Mouse (Mus musculus) liver, postnatal 0 days (tissue): ENCODE results near the gene Gkap1. TPM values are rescaled to one million over a fixed set of nuclear protein-coding genes. Genes with fewer than 3 reads are reported as not detected.
A peak's percentile ranks its signal among the peaks of the same experiment; 100 is the strongest.

Experiments used
- ATAC-seq: fragments of 200-750 bp; cut with Nextera tagmentation; 2 replicates; pipeline ENCODE4 v1.8.0; 2017; ENCODE audit warnings: mild to moderate bottlenecking, moderate library complexity
- DNase-seq: peaks from one replicate; pipeline ENCODE4 v3.0.0-alpha.2; 2016
- H3K27ac ChIP-seq: fragments of 300-500 bp; sonication (generic); 2 replicates; pipeline ENCODE4 v1.5.1; 2014; ENCODE audit warnings: antibody characterized with exemption, moderate library complexity, mild to moderate bottlenecking, low read depth
- H3K27me3 ChIP-seq: fragments of 300-500 bp; sonication (generic); 2 replicates; pipeline ENCODE4 v1.6.1; 2014; ENCODE audit warnings: low read length, control low read depth, mixed read lengths; ENCODE audit not compliant: insufficient read depth
- H3K36me3 ChIP-seq: fragments of 300-500 bp; sonication (generic); replicated peaks from 2 replicates; pipeline ENCODE4 v1.6.1; 2014; ENCODE audit warnings: mild to moderate bottlenecking, control low read depth, low read length, moderate library complexity, mixed read lengths; ENCODE audit not compliant: insufficient read depth
- H3K4me1 ChIP-seq: fragments of 300-500 bp; sonication (generic); 2 replicates; pipeline ENCODE4 v1.6.1; 2014; ENCODE audit warnings: antibody characterized with exemption, mild to moderate bottlenecking, control low read depth; ENCODE audit not compliant: insufficient read depth
- H3K4me2 ChIP-seq: fragments of 300-500 bp; sonication (generic); 2 replicates; pipeline ENCODE4 v1.6.1; 2014; ENCODE audit warnings: low read depth, mild to moderate bottlenecking, low read length, moderate library complexity, mixed read lengths
- H3K4me3 ChIP-seq: fragments of 300-500 bp; sonication (generic); 2 replicates; pipeline ENCODE4 v1.5.1; 2014; ENCODE audit warnings: low read depth, low read length
- H3K9ac ChIP-seq: fragments of 300-500 bp; sonication (generic); replicated peaks from 2 replicates; pipeline ENCODE4 v1.6.1; 2014; ENCODE audit warnings: mild to moderate bottlenecking, moderate library complexity
- H3K9me3 ChIP-seq: fragments of 300-500 bp; sonication (generic); 2 replicates; pipeline ENCODE4 v1.6.1; 2016; ENCODE audit warnings: mild to moderate bottlenecking, control low read depth, low read length, mixed read lengths
- CTCF ChIP-seq: sonication (generic); IDR thresholded peaks from 2 replicates; pipeline ENCODE4 v1.5.1; 2016; ENCODE audit warnings: antibody characterized with exemption, low read depth
- EP300 ChIP-seq: IDR thresholded peaks from 2 replicates; pipeline ENCODE4 v1.6.1; 2016; ENCODE audit warnings: antibody characterized with exemption, low read depth, mild to moderate bottlenecking
- WGBS: fragments of 180-500 bp; shearing (Covaris S2); extraction: QIAGEN DNeasy Blood & Tissue Kit; methylation state at CpG from one replicate; pipeline ENCODE4 v1.1.7; 2014; ENCODE audit not compliant: insufficient replicate concordance; 5-methylcytosine and 5-hydroxymethylcytosine counted together
- polyA plus RNA-seq: library from polyadenylated mRNA; unstranded; fragments of >200 nt; fragmentation: Nextera tagmentation; extraction: Ambion mirVana; gene quantifications from 2 replicates; pipeline ENCODE4 v1.2.1, GENCODE M21; 2015

The Gkap1 gene
- polyA plus RNA-seq, 1 experiment from 2014 or later = 10.4 TPM

DNA sequence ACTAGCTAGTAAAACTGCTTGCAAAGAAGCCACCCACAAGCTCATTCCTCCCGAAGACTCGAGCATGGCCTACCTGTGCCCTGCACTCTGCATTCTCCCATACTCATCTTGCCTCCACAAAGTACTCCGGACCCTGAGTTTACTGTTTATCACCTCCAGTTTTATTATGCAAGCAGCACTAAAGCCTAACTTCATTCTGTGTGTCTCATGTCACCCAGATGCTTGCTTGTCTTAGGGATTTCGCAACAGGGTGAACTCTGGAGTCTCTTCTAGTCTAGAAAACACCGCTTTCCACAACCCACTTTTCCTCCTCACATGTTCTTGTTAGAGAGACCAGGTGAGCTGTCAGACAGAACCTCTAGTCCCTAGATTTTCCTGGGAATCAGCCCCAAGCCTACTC, 26.5 kb downstream of the Gkap1 start:
- Histone ChIP-seq H3K9me3 (no peaks in the 10 kb centered on the region), H3K27ac (no peak overlapping the region), H3K4me3 (no peak overlapping the region), H3K9ac (no peak overlapping the region), H3K36me3 (no peaks in the 10 kb centered on the region; the same call in 1 of the 2 replicates), H3K4me1 (no peaks in the 10 kb centered on the region), H3K27me3 (no peaks in the 10 kb centered on the region), H3K4me2 (no peak overlapping the region)
- 71% methylated on average over 5 of the region's 5 CpGs for WGBS
- ATAC-seq = no peak
- no peak for DNase-seq
- TF ChIP-seq EP300 (no peak), CTCF (no peak)

GRCm38 (mm10) chr13:58236536-58236935, 39.0 kb downstream of the Gkap1 start:
- H3K4me1 ChIP-seq = no peaks in the 10 kb centered on the region
- no peak for DNase-seq

GRCm38 (mm10) chr13:58232611-58233010, 42.9 kb downstream of the Gkap1 start:
- 41% methylated on average over 5 of the region's 5 CpGs for WGBS
- no peaks in the 10 kb centered on the region for H3K27me3 ChIP-seq
- DNase-seq (peak; percentile 52), ATAC-seq (peak; percentile 72)
- peak; percentile 75 for TF ChIP-seq CTCF
- TF ChIP-seq EP300 = no peak
- H3K36me3 ChIP-seq = no peaks in the 10 kb centered on the region
- H3K9me3 ChIP-seq = no peaks in the 10 kb centered on the region
- no peaks in the 10 kb centered on the region for H3K4me1 ChIP-seq
- H3K27ac ChIP-seq = no peak overlapping the region
- H3K4me2 ChIP-seq = no peak overlapping the region
- H3K9ac ChIP-seq = no peak overlapping the region
- no peak overlapping the region for H3K4me3 ChIP-seq

More at GRCm38 (mm10) chr13:58236536-58236935, 39.0 kb downstream of the Gkap1 start:
- H3K36me3 ChIP-seq = no peaks in the 10 kb centered on the region
- no peak for ATAC-seq
- H3K9me3 ChIP-seq = no peaks in the 10 kb centered on the region
- TF ChIP-seq CTCF (no peak), EP300 (no peak)
- H3K4me3 ChIP-seq = no peak overlapping the region
- no peak overlapping the region for H3K9ac ChIP-seq
- WGBS = 81% methylated on average over 7 of the region's 7 CpGs
- H3K4me2 ChIP-seq = no peak overlapping the region
- H3K27me3 ChIP-seq = no peaks in the 10 kb centered on the region
- no peak overlapping the region for H3K27ac ChIP-seq

- H3K9me3 ChIP-seq = no peaks in the 10 kb centered on the region
- WGBS = 71% methylated on average over 8 of the region's 8 CpGs
- peak; percentile 55 for ATAC-seq
- no peak for DNase-seq
- H3K36me3 ChIP-seq = no peaks in the 10 kb centered on the region
- no peak overlapping the region for H3K4me2 ChIP-seq
- H3K27ac ChIP-seq = no peak overlapping the region
- H3K4me1 ChIP-seq = no peaks in the 10 kb centered on the region
- no peak overlapping the region for H3K4me3 ChIP-seq
- no peak overlapping the region for H3K9ac ChIP-seq
- no peaks in the 10 kb centered on the region for H3K27me3 ChIP-seq
- TF ChIP-seq EP300 = no peak
- no peak for TF ChIP-seq CTCF
Measured at GRCm38 (mm10) chr13:58232070-58232469, 43.4 kb downstream of the Gkap1 start.

- no peaks in the 10 kb centered on the region for H3K4me1 ChIP-seq
- no peak for DNase-seq
- H3K27ac ChIP-seq = no peak overlapping the region
- WGBS = 52% methylated on average over 2 of the region's 2 CpGs
- no peak overlapping the region for H3K4me3 ChIP-seq
- H3K36me3 ChIP-seq = no peaks in the 10 kb centered on the region
- H3K9ac ChIP-seq = no peak overlapping the region
- TF ChIP-seq EP300 (no peak), CTCF (no peak)
- no peaks in the 10 kb centered on the region for H3K27me3 ChIP-seq
- no peak for ATAC-seq
- no peaks in the 10 kb centered on the region for H3K9me3 ChIP-seq
- H3K4me2 ChIP-seq = no peak overlapping the region
Measured at GRCm38 (mm10) chr13:58228624-58229023, 46.9 kb downstream of the Gkap1 start.

- no peak for DNase-seq
- no peaks in the 10 kb centered on the region for H3K9me3 ChIP-seq
- TF ChIP-seq CTCF = no peak
- TF ChIP-seq EP300 = no peak
- no peaks in the 10 kb centered on the region for H3K4me1 ChIP-seq
- no peak for ATAC-seq
- no peaks in the 10 kb centered on the region for H3K36me3 ChIP-seq
- no peak overlapping the region for H3K4me3 ChIP-seq
- no peak overlapping the region for H3K9ac ChIP-seq
- no peak overlapping the region for H3K27ac ChIP-seq
- WGBS = 82% methylated on average over 8 of the region's 8 CpGs
- H3K27me3 ChIP-seq = no peaks in the 10 kb centered on the region
- H3K4me2 ChIP-seq = no peak overlapping the region
Measured at GRCm38 (mm10) chr13:58225694-58226093, 49.8 kb downstream of the Gkap1 start.

GRCm38 (mm10) chr13:58220206-58220605, 55.3 kb downstream of the Gkap1 start:
- DNase-seq (no peak), ATAC-seq (no peak)
- 70% methylated on average over 3 of the region's 3 CpGs for WGBS
- Histone ChIP-seq H3K4me2 (no peak overlapping the region), H3K4me3 (no peak overlapping the region), H3K9ac (no peak overlapping the region), H3K4me1 (0 out of 2 replicates have a peak, but pooled peaks cover 3% of the 10 kb centered on the region), H3K9me3 (no peaks in the 10 kb centered on the region), H3K36me3 (no peaks in the 10 kb centered on the region), H3K27me3 (no peaks in the 10 kb centered on the region), H3K27ac (no peak overlapping the region)
- TF ChIP-seq CTCF = no peak
